Mouse (Mus musculus): Measurements from ENCODE around the gene 1700061G19Rik.
A peak's percentile ranks its signal among the peaks of the same experiment; 100 is the strongest.
"Not testable (repeated sequence)": the region's sequence is repeated elsewhere in the genome, so short reads cannot be mapped to it uniquely, and the experiment has no call there.

Gene 1700061G19Rik

DNA sequence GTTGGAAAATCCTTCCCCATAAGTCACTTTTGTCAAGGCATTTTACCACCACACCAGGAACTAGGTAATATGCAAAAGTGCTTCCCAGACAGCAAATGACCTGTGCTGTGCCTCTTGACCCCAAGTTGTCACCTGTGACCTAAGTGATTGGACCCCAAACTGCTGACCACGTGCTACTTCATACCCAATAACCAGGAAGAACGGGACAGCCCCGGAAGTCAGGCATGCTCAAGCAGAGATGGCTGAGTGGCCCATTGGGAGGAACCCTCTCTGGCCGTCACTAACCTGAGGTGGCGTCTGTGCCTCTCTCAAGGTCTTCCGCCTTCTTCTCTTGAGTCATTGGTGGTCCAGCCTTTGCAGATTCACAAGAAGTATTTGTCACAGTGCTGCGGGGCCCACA is 2.8 kb upstream of the 1700061G19Rik start:
- no peak for DNase-seq

DNA sequence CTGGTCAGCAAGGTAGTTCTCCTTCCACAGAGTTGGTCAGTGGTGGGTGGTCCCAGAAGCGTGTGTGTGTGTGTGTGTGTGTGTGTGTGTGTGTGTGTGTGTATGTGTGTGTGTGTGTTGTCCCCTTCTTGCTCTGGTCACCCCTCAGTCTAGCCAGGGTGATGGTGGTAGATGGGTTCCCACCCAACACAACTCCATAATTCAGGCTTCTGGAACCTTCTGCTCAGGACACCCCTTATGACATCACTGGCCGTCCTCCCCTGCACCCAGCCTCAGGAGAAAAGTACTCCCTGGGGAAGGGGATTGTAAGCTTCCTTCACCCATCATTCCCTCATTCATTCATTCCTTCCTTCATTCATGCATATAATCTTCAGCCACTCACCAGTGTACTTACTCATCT is 1.0 kb upstream of the 1700061G19Rik start, which contains the start of gene Acsbg2:
Gene Acsbg2, minus strand, starts transcription at position 211 of the 400 bp plus-strand sequence.
- DNase-seq, result no peak

DNA sequence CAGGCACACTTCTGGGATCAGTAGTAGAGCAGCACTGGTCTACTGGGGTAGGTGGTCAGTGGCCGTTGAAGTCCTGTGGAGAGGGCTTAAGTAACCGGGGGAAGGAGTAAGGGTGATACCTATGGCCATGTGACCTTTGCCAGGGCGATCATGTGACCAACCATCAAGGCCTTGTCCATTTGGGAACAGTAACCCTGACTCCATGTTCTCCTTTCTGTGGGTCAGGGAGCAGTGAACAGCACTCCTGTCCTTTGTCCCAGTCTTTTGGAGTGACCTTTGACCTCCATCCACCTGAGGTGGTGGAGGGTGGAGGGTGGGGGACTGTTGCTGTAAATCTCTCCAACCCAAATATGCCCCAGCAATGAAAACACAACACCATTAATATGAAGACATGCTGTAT is 1.2 kb downstream of the 1700061G19Rik start:
- DNase-seq, result no peak

DNA sequence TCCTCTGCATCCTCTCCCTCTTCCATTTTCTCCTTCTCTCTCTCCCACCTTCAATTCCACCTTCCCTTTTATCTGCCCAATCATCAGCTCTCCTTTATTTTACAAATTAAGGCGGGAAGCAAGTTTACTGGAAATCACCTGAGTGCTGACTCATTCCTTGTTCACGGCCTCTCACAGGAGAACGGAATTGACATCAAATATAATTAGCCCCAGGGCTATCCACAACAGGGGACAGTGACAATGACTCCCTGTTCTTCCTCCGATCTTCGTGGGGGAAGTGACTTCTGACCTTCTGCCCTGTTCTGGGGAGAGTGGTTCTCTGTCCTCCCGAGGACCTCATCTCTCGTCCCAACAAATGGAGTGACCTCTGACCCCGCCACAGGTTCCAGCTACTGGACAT is 1.7 kb downstream of the 1700061G19Rik start:
- DNase-seq, result no peak

DNA sequence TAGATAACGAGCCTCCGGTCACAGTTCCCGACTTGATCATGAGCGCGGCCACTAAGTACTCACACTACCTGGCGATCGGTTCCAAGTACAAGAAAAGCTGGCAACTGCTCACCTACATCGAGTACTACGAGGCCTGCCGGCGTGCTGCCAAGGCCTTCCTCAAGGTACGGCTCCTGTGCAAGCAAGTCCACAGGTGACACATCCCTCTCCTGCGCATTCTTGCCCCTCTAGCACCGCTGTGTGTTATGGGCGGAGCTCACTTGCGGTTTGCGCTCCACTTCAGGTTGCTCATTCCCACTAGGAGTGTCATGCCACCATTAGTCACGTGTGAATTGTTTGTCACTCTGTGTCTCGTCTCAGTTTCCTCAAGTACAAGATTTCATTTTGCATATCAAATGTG is 2.1 kb downstream of the 1700061G19Rik start:
- DNase-seq, result no peak

DNA sequence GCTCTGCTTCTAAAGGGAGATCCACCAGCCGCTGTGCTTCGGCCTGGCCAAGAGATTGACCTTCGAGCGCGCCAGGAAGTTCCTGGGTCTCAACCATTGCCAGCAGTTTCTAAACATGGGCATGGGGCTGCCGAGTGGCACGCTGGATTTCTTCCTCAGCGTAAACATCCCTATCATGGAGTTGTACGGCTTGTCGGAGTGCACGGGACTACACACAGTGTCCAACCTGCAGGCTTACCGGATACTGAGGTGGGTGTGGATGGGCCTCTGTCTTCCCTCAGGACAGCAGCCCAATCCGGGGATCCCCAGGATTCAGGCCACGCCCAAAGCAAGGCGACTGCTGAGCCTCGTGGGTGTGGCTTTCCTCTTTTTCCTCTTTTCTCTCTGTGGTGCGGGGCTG is 8.3 kb downstream of the 1700061G19Rik start:
- no peak for DNase-seq

DNA sequence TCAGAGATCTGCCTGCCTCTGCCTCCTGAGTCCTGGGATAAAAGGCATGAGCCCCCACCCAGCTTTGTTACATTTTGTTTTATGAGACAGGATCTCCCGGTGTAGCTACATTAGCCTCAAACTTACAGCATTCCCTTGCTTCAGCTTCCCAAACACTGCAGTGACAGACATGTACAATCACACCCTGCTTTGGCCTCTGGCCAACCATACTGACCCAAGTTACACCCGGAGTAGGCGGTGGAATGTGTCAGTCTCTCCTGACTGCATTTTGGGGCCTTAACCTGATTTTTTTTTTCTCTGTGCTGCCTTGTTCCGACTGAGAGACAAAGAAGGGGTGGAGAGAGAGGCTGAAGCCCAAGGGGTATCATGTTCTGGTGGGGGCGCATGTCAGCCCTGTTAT is 9.1 kb downstream of the 1700061G19Rik start:
- DNase-seq, result no peak

DNA sequence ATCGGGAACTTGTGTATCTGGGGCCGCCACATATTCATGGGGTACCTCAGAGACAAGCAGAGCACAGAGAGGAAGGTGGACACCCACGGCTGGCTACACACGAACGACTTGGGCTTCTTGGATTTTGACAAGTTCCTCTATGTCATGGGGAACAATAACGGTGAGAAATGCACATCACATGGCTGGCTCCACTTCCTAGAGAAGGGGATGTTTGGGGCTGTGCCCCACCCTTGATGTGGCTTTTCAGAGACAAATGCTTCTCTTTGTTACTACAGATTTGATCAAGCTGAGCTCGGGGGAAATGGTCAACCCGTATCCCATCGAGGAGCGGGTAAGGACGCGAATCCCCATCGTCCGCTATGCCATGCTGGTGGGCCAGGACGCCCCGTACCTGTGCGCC is 9.5 kb downstream of the 1700061G19Rik start:
- DNase-seq, result no peak

DNA sequence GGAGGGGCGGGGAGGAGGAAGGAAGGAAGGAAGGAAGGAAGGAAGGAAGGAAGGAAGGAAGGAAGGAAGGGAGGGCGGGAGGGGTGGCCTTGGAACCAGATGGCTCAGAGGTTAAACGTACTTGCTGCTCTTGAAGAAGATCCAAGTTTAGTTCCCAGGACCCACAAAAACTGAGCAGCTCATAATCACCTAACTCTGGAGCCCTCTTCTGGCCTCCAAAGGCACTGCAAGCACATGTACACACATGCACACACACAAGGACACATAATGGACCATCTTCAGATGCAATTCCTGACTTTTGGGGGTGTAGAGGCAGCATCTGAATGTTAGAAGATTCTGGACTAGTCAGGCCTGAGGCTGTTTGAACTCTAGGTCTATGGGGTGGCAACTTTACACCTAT is 12.8 kb downstream of the 1700061G19Rik start:
- no peak for DNase-seq

DNA sequence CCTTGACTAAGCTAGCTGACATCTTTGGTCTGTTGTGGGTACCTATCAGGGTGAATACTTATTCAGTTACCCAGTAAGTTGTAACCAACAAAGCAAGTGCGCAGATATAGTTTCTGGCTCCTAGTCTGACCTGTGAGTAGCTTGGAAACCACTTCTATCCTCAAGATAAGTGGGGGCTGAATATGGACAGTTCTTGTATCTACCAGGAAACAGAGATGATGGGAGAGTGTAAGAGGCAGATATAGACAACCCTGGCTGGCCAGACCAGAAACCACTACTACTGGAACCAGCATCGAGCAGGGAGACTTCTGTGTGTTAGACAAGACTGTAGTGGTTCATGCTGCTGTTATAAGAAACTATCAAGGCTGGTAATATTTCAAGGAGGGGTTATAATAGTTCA is 14.7 kb downstream of the 1700061G19Rik start:
- no peak for DNase-seq

DNA sequence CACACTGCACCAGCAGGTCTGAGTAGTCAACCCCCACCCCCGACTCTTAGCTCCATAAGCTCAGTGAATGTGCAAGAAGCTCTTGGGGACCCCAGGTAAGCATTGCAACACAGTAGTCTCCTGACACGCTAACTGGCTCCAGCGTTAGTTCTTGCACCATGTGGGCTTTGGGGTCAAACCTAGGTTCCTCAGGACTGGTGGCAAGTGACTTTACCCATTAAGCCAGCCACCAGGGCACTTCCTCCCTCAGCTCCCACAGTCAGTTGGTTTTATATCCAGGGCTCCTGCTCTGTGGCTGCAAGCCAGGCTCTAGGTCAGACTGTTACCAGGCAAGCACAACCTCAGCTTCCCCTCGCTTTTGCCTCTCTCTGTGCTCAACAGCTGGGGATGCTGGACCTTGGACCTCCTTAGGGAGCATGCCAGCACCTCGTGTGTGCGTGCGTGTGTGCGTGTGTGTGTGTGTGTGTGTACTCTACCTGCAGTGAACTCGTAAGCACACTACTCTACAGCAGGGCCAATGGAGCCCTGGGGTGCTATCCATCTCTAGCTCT is 20.2 kb downstream of the 1700061G19Rik start:
- no peak for DNase-seq

DNA sequence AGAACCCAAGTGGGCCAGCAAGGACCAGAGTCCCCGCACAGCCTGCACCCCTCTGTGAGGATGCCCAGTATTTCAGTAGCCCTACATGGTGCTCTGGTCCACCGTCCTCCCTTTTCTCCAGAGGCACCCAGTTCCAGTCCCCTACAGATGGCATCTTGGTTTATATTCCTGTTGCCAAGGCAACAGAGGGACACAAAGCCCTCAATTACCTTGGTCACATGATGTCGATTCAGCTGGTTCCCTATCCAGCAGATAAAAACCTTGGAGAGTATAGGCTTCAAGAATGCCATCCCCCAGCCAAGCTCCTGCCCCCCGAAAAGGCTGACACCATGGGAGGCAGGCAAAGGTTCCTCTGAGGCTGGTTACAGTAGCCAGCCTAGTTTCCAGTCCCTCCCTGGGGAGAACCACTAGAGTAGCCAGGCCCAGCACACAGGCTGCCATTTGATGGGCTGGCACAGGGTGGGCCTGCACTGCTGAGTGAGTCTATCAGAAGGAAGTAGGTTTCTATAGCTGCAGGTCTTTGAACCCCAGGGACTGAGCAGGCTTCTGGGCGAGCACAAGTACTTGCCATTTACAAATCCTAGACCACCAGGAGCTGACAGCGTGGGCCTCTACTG is 21.3 kb downstream of the 1700061G19Rik start:
- no peak for DNase-seq

DNA sequence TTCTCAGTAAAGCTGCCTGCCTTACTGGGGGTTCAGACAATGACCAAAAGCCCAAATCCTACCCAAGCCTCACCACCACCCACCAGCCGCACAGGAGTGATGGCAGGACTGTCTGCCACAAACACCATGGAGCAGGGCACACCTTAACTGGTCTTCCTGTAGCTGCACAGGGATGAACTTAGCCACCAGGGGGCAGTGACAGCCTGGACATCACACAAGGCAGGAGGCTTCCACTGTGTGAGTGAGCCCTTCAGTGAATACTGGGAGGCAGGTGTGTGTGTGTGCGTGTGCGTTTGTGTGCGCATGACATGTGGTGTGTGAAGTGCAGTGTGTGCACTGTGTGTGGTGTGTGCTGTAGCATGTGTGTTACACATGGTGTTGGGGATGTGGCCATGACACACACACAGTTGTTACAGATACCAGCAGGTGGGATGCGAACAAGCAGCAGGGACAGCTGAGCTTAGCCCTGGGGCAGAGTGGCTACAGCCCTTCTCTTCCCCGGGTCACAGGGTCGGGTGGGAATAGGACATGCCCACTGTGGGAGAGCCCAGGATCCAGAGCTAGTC is 22.4 kb downstream of the 1700061G19Rik start:
- DNase-seq, result peak; percentile 77

DNA sequence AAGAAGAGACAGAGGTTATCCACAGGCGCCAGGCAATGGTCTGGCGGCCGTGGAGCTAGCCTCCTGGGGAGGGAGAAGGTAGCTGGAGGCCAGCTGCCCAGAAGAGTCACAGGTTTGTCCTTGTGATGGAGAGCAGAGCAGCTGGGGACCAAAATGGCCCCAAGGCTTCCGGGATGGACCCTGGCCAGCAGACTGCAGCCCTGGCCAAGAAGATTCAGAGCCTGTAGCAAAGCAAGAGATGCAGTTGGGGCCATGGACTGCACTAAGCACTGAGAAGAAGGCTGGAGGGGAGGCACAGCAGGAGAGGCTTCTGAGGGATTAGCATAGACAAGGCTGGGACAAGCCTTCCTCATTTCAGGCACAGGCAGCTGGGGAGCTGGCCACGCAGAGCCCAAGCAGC is 27.4 kb downstream of the 1700061G19Rik start:
- no peak for DNase-seq

DNA sequence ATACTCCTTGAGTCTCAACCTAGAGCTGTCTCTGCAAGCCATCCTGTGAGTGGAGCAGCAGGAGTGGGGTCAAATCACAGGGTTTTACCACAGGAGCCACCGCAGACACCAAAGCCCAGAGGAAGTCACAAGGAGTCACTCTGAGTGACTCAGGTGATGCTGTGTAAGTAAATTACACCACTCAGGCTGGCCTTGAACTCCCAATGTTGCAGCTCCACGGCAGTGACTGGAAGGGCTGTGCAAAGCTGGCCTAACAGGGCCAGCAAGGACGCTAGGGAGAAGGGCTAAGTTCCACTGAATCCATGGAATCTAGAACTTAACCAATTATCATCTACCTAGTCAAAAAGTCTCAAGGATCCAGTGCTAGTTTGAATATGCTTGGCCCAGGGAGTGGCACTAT is 30.9 kb downstream of the 1700061G19Rik start:
- no peak for DNase-seq

DNA sequence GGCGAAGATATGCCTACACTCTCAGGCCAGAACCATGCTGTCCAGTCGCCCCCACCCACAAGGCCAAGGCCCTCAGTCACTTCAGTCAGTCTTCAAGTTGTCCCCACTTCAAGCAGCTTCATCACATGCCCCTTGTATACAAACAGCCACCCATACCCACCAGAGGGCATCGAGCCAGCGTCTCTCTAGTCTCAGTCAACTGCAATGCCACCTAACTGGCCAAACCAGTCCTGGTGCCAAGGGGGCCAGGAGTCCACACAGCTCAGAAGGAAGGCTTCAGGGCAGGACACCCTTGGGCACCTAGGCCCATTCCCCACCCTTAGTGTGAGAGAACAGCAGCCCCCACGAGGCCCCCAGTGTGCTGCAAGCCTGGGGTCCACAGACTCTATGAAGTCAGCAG is 31.8 kb downstream of the 1700061G19Rik start:
- DNase-seq, result no peak

DNA sequence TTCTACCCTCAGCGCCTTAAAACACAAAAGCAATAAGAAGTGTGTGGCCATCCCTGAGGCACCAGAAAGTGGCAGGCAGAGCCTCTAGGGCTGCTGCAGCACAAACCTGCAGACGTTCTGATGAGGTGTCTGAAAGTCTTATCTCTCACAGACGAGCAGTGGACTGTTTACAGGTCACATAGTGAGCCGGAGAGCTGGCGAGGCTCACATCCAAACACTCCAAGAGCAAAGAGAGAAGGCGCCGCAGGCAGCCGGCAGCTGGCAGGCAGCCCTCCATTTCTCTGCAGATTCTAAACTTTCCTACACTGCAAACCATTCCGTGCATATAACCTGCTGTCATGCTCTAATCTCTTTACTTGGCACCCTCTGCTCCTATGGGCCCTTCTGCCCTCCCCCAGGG is 32.6 kb downstream of the 1700061G19Rik start:
- no peak for DNase-seq

DNA sequence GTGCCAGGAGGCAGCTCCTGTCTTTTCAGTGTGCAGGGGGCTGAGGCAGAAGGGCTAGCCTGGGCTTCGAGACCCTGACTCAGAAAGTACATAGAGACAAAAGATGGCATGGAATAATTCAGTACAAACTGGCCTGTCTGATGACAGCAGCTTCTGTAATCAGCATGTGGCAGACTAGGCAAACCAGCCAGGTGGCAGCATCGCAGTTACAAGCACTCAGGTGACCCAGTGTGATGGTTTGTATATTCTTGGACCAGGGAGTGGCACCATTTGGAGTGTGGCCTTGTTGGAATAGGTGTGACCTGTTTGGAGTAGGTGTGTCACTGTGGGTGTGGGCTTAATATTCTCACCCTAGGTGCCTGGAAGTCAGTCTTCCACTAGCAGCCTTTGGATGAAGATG is 34.5 kb downstream of the 1700061G19Rik start:
- DNase-seq, result not testable (repeated sequence)

DNA sequence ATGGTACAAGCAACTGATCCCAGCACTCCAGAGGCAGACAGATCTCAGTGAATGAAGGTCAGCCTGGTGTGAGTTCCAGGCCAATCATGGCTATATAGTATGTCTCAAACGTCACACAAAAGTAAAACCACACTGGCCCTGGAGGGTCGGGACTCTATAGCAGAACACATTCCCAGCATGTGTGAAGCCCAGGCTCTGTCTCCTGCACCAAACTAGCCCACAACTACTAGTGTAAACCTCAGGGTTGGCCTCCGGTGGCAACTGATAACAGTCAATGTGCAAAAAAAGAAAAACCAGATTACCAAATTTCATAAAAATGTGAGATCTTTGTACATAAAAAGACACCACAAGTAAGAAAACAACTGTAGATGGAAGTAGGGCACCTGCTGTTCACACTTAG is 37.7 kb downstream of the 1700061G19Rik start:
- no peak for DNase-seq

DNA sequence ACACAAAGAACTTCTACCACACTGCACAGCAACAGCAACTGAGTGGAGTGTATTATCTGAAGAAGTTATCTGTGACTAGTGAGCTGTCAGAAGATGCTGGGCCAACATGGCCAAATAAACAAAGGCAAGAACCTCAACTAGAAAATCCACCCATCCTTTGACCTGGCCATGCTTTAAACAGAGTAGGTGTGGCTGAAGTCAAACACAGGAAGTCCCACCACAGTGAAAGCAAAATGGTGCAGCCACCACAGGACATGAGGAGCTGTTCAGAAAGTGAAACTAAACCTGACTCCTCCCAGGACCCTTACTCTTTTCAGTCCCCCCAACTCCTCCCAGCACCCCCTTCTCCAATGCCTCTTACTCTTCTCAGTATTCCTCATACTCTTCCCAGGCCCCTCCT is 38.2 kb downstream of the 1700061G19Rik start:
- DNase-seq, result no peak

DNA sequence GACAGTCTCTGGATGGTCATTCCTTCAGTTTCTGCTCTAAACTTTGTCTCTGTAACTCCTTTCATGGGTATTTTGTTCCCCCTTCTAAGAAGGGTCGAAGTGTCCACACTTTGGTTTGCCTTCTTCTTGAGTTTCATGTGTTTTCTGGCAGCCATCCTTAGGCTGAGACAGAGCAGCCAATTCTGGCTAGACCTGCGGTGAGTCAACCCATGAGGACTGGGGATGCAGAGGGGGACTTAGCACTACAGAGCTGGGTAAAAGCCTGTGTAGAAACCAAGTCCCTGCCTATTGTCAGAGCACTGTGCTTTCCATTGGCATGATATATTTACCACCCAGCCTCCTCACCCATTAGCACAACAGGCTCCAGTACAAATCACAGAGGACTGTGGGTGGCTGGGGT is 41.9 kb downstream of the 1700061G19Rik start:
- DNase-seq, result no peak

DNA sequence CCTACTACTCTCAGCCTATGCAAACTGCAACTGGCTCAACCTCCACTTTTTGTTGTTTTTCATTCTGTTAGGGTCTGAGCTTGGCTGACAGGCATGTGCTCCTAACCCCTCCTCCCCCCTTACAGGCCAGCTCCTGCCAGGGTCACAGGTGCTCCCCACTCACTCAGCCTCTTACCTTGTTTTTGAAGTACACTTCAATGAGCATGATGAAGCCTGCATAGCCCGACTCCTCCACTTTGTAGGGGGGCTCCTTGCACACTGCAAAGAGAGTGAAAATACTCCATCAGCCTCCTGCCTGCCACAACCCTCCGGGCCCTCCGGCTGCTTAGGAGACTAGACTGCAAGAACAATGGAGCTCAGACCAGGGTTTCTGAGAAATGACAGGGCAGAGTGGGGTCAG is 44.4 kb downstream of the 1700061G19Rik start:
- no peak for DNase-seq

DNA sequence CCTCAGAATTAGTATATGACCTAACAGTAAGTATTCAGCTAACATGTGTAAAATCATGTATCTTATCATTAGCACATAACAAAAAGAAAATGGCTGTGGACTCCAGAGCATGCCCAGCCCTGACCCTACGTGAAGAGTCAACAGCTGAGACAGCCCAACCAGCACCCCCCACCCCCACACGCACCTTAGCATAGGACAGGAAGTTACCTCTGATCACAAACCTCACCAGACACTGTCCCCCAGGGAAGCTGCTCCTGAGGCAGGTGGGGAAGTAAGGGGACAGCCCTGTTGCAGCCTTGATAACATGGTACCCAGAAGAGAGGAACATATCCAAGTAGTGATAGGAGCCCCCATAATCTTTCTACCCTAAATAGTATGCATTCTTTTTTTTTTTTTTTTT is 50.7 kb downstream of the 1700061G19Rik start:
- no peak for DNase-seq

DNA sequence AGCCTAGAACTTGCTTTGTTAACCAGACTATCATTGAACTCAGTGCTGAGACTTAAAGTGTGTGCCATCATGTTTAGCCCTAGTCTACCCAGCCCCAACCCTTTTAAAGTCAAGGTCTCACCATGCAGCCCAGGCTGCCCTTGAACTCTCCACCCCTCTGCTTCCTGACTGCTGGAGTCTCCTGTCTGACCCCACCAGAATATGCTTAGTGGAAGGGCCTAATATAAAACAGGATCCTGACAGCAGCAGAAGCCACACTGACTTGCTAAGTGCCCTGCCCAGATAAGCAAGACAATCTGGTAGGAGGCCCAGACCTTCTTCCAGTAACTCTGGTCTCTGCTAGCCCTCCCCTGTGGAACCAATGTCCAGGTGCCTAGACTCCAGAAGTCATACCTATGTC is 53.8 kb downstream of the 1700061G19Rik start:
- DNase-seq, result no peak

DNA sequence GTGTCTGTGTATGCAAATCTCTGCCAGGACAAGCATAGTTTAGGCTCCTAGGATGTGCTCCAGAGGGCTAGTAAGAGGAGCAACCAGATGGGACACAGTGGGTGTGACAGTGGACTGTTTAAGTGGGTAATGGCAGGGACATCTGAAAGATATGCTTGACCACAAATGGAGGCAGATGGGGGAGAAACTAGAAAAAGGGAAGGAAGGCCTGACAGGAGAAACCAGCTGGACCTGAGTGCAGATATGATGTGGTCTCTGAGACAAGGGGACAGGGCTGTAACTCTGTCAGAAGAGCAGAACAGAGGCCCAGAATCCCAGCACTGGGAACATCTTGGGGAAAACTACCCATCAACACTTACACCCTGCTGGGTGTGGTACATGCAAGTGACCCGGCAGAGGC is 54.3 kb downstream of the 1700061G19Rik start:
- DNase-seq, result no peak
